Mouse (Mus musculus) central nervous system, embryonic 14 days (tissue): ENCODE measurements around the gene Hif3a. TPM values are rescaled to one million over a fixed set of nuclear protein-coding genes. Genes with fewer than 3 reads are reported as not detected.

Experiments
- polyA plus RNA-seq: library from polyadenylated mRNA; depleted of rRNA; stranded (reverse); fragments of >200 nt; gene quantifications from 2 replicates; pipeline ENCODE4 v1.2.3, GENCODE M21; 2012; rRNA removed

Hif3a gene
- 5.1 and 8.6 TPM in 2 replicates for polyA plus RNA-seq

DNA sequence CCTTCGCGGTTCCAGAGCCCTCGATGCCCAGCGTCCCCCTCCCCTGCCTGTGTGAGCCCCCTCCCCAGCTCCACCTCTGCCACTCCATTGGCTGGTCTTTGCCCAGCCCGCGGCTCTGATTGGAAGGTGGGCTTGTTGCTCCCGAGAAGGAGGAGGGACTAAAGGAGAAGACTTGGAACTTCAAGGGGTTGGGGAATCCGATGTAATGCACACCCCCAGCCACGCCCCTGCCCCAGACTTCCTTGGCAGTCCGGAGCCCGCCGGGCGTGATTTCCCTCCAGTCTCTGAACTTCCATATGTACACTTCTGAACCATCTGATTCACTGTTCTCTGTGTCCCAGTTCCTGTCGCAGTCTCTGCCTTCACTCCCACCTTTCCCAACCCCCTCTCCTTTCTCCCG is at the start of gene Hif3a:
Gene Hif3a (minus strand): TSS at position 39 of the 400 bp plus-strand sequence.

DNA sequence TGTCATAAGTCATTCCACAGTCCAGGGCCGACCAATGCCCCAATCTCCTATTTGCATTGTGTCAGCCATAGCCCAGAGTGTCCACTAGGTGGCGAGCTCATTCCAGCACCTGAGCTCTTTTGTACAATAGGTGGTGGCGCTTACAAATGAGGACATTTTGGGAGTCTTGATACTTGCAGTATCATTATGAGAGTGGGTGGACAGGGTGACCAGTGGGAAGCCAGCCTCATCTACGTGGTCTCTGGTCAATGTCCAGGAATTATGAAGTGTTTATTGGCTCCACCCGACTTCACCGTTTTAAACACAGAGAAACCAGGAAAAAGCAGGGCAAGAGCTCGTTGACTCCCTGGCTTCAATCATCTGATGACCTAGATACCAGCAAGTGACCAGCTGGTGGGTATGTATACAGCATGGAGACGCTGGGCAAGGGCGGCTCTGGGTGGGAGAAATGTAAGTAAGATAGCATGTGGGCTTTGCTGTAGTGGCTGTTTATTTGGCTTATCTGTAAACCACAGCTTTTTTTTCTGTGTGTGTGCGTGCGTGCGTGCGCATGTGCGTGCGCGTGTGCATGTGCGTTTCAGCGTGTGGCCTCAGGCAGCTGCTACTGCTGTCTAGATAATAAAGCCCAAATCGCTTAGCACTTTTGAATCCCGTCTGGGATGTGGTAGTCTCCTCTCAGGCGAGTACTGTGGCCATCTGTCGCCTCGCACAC is 11.8 kb upstream of the Hif3a start, which contains the start of gene Psg16:
Gene Psg16 (plus strand): TSS at position 137 of the 712 bp plus-strand sequence.

DNA sequence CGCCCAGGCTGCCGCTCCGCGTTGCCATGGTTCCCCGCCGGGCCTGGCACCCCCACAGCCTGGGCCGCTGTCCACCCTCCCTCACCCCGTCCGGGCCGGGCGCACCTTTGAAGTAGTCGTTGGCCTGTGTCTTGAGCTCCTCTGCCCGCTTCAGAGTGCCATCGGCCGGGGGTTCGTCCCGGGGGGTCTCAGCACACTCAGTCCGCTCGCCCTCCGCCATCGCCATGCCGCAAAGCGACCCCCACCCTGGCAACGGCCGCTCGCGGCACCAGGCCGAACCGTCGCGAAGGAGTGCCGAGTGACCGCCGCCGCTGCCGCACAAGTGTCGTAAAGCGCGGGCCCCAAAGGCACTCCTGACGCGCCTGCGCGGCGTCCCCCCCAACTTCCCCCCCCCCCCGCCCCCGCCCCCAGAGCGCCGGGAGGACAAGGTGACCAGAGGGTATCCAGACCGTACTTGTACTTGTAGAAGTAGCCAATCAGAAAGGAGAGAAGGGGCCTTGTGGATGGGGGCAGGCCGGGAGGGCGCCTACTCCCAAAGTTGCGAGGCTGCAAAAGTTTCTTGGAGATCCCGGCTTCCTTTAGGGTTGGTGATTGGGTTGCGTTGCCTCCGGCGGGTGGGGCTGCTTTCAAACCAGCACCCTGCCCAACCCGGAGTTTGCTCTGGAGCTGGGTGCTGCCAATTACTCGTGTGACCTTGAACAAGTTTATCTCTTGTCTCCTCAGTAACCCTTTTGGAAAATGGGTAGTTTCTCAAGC is 34.5 kb downstream of the Hif3a start, which contains the start of gene Ppp5c:
Gene Ppp5c (minus strand): TSS at position 337 of the 756 bp plus-strand sequence.

DNA sequence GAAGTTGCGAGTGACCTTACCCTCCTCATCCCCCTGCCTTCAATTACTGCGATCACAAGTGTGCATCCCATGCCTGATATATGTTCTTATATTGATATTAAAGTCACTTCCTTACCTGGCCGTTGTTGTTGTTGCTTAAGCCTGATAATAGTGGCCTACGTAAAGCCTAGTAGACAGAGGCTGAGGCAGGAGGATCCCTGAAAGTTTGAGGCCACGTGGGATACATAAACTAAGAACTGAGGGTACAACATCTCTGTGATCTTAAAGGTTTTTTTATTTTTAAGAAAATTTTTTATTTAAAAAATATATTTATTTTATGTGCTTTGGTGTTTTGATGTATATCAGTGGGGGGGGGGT is 69.8 kb downstream of the Hif3a start, which contains the start of gene Ccdc8:
Gene Ccdc8 (plus strand): TSS at position 258 of the 357 bp plus-strand sequence.

DNA sequence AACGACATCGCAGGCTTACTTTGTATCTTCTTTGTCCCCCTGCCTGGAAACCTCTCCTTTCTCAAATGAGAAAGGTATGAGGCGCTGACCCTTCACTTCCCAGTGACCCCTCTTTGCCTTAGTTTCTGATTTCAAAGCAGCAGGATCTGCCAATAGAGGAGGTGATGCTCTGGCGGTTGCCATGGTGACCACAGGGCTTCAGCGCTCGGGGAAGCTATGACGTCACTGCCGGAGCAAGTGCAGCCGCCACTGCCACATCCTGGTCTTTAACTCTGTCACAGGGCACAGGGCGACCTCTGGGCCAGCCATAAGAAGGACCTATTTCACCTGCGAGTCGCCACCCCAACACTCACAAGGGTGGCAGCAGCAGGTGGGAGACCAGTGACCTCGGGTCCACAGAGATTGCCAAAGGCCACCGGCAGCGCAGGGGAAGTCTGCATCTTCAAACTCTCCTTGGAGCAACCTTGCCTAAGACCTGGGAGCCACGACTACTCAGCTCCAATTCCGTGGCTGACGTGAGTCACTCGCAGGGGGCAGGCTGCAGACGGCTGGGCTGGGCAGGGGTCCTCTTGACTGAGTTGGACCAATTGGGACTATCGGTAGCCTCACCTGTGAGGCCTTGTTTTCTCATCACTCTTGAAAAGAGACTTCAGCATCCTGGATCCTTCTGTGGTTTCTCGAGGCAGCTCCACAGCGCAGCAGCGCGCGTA is 79.2 kb downstream of the Hif3a start, which contains the start of gene Gm42372:
Gene Gm42372 (plus strand): TSS at position 228 of the 710 bp plus-strand sequence.

Other genes starting within 250 kb of the Hif3a start
- gene Strn4, start 246.5 kb downstream of the Hif3a start, polyA plus RNA-seq = 249 and 272 TPM in 2 replicates
- gene Fkrp, start 245.7 kb downstream of the Hif3a start, polyA plus RNA-seq = 38.0 and 40.7 TPM in 2 replicates
- 13.3 and 16.4 TPM in 2 replicates for gene Prkd2, start 219.5 kb downstream of the Hif3a start, polyA plus RNA-seq
- gene Dact3, start 187.1 kb downstream of the Hif3a start, polyA plus RNA-seq = 34.5 and 44.4 TPM in 2 replicates
- 14.1 and 22.2 TPM in 2 replicates for gene Gng8, start 170.6 kb downstream of the Hif3a start, polyA plus RNA-seq
- gene Ptgir, start 155.9 kb downstream of the Hif3a start, polyA plus RNA-seq = 0.52 and 1.1 TPM in 2 replicates
- gene Calm3, start 138.3 kb downstream of the Hif3a start, polyA plus RNA-seq = 537 and 560 TPM in 2 replicates
- gene Pnmal2, start 117.7 kb downstream of the Hif3a start, polyA plus RNA-seq = 53.0 and 56.7 TPM in 2 replicates
- 23.7 and 27.1 TPM in 2 replicates for gene Pnmal1, start 102.7 kb downstream of the Hif3a start, polyA plus RNA-seq
- gene Gm42372, start 79.3 kb downstream of the Hif3a start, polyA plus RNA-seq = 7.9 and 10.3 TPM in 2 replicates
- gene Ccdc8, start 69.7 kb downstream of the Hif3a start, polyA plus RNA-seq = 7.7 and 13.6 TPM in 2 replicates
- gene Ppp5c, start 34.5 kb downstream of the Hif3a start, polyA plus RNA-seq = 158 and 178 TPM in 2 replicates
- gene Psg16, start 11.6 kb upstream of the Hif3a start, polyA plus RNA-seq = 1.6 and 1.7 TPM in 2 replicates
- gene Ceacam3, start 87.9 kb upstream of the Hif3a start, polyA plus RNA-seq = 0.03 and 0.04 TPM in 2 replicates
- gene Psg29, start 141.1 kb upstream of the Hif3a start, polyA plus RNA-seq = 0.07 and 0.10 TPM in 2 replicates